Mouse (Mus musculus) cortical plate, adult 2 months (tissue): ENCODE measurements around the gene Hoxc5. TPM values are rescaled to one million over a fixed set of nuclear protein-coding genes. Genes with fewer than 3 reads are reported as not detected.

ENCODE experiments used
- H3K27ac ChIP-seq: fragments of 200-500 bp; 2 replicates; pipeline ENCODE4 v1.5.1; 2012; ENCODE audit warnings: low read length, control low read depth, inconsistent platforms; ENCODE audit not compliant: insufficient read depth
- H3K4me1 ChIP-seq: fragments of 200-500 bp; 2 replicates; pipeline ENCODE4 v1.6.1; 2011; ENCODE audit warnings: low read length; ENCODE audit not compliant: control insufficient read depth, insufficient read depth
- H3K4me3 ChIP-seq: fragments of 200-500 bp; 2 replicates; pipeline ENCODE4 v1.5.1; 2011; ENCODE audit warnings: mild to moderate bottlenecking, low read length, control low read depth; ENCODE audit not compliant: insufficient read depth
- CTCF ChIP-seq: fragments of 200-500 bp; IDR thresholded peaks from 2 replicates; pipeline ENCODE4 v1.5.1; 2011; ENCODE audit warnings: mild to moderate bottlenecking, control low read depth, low read length; ENCODE audit not compliant: insufficient read depth; ENCODE audit errors: extremely low read depth
- POLR2A ChIP-seq: fragments of 200-500 bp; IDR thresholded peaks from 2 replicates; pipeline ENCODE4 v1.6.1; 2011; ENCODE audit warnings: mild to moderate bottlenecking, low read length, control low read depth; ENCODE audit not compliant: insufficient read depth; ENCODE audit errors: extremely low read depth
- polyA plus RNA-seq: library from polyadenylated mRNA; depleted of rRNA; stranded (reverse); fragments of >200 nt; gene quantifications from 2 replicates; pipeline ENCODE4 v1.2.3, GENCODE M21; 2012

Gene Hoxc5
- polyA plus RNA-seq, 1 experiment: not detected

DNA sequence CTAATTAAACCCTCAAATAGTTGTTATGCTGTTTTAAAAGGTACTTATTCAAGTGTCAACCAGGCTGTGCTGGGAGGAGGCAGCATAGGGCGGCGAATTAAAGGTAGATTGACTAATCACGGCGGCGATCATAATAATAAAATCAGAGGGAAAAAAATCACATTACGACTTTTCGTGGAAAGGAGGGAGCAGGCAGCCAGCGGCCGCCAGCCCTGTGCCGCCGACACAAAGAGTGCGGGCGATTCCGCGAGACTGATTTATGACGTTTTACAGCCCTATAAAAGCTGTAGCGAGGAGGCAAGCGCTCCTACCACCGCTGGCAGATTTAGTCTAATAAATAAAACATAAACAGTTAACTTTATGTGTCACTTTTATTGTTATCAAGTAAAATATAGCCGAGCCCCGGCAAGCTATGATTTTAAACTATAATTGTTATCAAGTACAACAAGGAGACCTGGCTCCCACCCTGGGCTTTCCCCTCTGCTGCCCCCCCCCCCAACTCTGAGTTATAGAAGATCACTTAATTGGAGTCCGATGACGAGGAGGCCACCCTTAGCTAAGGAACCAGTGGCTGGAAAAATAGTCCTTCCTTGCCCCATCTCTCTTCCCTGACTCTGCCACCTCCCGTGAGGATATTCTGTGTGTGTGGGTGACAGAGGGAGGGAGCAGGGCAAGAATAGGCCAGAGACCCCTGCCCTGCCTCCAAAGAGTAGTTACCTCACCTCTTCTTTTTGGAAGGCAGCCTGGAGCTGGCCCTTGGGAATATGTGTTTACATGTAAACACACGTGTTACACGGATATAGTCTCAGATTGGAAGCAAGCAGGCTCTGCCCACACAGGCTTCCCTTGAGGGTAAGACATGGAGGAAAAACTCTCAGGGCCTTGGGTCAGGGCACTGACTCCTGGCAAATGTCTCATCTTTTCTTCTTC lies 65.7 kb downstream of the Hoxc5 start:
- no peak overlapping the region for H3K27ac ChIP-seq
- no peak overlapping the region for H3K4me3 ChIP-seq
- no peaks in the 10 kb centered on the region for H3K4me1 ChIP-seq
- TF ChIP-seq CTCF (no peak), POLR2A (no peak)

DNA sequence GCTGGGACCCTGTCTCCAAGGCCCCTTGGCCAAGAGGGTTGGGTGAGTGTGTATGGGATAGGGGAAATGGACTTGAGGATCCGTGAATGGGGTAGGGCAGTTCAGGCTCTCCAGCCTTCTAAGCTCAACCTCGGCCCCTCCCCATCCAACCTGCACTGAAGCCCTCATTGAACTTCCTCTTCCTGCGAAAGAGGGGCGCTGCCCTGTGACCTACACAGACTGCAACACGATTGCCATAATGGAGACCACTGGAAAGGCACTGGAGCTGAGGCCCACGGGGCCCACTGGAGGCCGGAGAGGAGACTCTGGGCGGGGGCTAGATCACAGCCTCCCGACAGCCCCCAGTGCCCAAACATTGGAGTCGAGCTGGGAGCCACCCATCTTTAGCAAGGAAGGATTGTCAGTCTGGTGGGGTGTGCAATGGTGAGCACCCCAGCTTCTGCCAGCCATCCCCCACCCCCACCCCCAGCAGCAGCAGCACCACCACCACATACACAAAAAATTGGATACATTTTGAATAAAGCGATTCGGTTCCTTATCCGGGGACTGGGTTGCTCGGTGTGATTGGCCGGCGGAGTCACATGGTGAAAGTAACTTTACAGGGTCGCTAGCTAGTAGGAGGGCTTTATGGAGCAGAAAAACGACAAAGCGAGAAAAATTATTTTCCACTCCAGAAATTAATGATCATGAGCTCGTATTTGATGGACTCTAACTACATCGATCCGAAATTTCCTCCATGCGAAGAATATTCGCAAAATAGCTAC lies 67.0 kb downstream of the Hoxc5 start:
- TF ChIP-seq CTCF (no peak), POLR2A (no peak)
- Histone ChIP-seq H3K27ac (no peak overlapping the region), H3K4me1 (no peaks in the 10 kb centered on the region), H3K4me3 (no peak overlapping the region)

DNA sequence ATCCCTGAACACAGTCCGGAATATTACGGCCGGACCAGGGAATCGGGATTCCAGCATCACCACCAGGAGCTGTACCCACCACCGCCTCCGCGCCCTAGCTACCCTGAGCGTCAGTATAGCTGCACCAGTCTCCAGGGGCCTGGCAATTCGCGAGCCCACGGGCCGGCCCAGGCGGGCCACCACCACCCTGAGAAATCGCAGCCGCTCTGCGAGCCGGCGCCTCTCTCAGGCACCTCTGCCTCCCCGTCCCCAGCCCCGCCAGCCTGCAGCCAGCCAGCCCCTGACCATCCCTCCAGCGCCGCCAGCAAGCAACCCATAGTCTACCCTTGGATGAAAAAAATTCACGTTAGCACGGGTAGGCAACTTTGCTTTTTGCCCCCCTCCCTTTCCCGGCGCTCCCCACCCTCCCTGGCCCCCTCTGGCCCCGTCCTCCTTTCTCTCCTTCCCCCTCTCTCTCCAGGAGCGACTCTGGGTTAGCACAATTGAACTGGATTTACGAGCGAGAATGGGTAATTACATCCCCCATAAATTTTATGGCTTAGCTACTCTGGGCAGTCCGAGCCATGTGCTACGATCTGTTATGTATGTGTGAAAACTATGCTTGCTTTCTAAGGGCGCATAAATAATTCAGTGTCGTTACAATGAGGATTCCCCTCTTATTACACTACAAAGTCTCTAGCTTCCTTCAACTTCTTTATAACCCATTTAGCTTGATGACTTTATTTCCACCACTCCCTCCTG lies 67.7 kb downstream of the Hoxc5 start:
- H3K4me3 ChIP-seq: no peak overlapping the region
- no peak overlapping the region for H3K27ac ChIP-seq
- TF ChIP-seq CTCF: no peak
- no peak for TF ChIP-seq POLR2A
- no peaks in the 10 kb centered on the region for H3K4me1 ChIP-seq

DNA sequence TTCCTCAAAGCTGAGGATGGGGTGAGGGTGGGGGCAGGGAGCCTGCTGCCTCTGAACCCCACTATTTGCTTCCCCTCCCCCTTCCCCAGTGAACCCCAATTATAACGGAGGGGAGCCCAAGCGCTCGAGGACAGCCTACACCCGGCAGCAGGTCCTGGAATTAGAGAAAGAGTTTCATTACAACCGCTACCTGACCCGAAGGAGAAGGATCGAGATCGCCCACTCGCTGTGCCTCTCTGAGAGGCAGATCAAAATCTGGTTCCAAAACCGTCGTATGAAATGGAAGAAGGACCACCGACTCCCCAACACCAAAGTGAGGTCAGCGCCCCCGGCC lies 68.3 kb downstream of the Hoxc5 start:
- Histone ChIP-seq H3K4me3 (no peak overlapping the region), H3K27ac (no peak overlapping the region), H3K4me1 (no peaks in the 10 kb centered on the region)
- TF ChIP-seq POLR2A (no peak), CTCF (no peak)

DNA sequence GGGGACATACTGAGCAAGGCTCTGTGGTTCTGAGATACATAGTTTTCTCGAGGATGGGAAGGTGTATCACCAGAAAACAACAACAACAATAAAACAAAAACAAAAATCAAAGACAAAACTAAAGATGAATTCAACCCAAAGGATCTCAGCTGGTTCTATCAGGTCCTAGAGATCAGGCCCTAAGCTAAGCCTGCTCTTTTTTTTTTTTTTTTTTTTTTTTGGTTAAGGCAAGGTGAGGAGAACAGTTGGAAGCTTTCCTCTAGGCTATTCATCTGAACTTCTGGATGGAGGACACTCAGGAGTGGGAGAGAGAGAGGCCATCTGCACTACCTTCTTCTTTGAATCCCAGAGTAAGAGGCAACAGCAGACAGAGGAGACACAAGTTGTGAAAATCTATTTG lies 70.3 kb downstream of the Hoxc5 start:
- Histone ChIP-seq H3K4me1 (no peaks in the 10 kb centered on the region), H3K4me3 (no peak overlapping the region), H3K27ac (no peak overlapping the region)
- TF ChIP-seq POLR2A (no peak), CTCF (no peak)

DNA sequence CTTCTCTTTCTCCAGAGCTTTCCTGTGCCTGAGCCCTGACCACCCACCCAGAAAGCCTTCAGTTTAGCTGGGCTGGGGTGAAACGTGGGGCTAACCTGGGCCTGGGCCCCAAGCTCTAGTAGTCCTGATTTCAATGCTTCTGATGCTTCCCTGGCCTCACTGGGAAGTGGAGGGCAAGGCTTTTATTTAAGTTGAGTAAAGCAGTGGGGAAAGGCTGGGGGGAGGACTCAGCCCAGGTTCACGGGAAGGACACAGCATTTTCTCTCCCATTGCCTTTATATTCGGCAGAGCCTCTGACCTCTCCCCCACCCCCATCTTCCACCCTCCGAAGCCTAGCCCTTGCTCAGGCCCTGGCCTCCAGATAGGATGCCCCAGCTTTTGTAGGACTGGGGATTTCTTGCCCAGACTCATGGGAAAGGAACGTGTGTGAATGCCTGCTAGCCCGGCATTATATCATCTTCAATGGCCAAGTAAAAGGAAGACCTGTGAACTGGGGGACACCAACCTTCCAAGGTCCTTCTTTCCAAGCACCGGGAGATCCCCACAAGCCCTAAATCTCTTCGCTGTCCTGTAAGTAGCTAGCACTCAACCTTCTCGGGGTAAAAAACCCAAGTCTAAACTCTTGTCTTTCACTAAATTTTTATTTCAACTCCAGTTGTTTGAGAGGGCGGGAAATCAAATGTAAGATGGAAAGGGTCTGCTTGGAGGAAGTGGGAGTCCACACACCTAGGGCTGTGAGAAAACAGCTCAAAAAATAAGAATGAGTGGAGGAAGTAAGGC lies 71.6 kb downstream of the Hoxc5 start:
- no peak overlapping the region for H3K4me3 ChIP-seq
- no peak overlapping the region for H3K27ac ChIP-seq
- H3K4me1 ChIP-seq: no peaks in the 10 kb centered on the region
- TF ChIP-seq POLR2A (no peak), CTCF (no peak)

DNA sequence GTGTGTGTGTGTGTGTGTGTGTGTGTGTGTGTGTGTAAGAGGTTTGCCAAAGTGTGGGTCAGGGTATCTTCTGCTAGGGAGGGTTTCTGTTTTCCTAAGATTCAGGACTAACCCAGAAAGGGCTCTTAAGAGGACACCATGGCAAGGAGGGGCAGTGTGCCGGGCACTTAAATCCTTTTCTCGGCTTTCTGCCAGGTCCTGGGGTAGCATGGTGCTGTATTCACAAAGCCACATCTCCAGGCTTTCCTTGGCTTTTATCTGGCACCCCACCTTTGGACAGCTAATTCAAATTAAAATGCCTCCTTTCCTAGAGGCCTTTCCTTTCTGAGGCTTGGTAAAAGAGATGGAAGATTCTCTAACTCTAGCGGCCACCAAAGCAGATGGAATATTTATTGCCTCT lies 72.4 kb downstream of the Hoxc5 start:
- Histone ChIP-seq H3K4me1 (no peaks in the 10 kb centered on the region), H3K27ac (no peak overlapping the region), H3K4me3 (no peak overlapping the region)
- TF ChIP-seq POLR2A (no peak), CTCF (no peak)

DNA sequence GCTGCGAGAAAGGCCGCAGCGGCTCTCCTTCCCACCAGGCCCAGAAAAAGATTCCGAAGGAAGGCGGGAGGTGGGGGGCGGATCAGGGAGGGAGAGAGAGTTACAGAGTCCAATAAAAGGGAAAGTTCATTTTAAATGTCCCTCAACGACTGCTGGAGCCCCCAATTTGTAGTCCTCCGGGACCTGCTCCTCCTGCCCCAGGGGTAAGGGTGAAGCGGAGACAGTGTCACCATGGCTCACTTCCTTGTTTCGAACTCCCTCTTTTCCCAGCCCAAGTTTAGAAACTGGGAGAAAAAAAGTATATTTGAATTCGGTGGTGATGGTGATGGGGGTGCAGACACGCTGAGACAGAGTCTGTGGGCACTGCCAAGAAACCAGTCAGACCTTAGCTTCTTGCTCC lies 73.4 kb downstream of the Hoxc5 start:
- Histone ChIP-seq H3K4me1 (no peaks in the 10 kb centered on the region), H3K4me3 (no peak overlapping the region), H3K27ac (no peak overlapping the region)
- TF ChIP-seq POLR2A (no peak), CTCF (no peak)

DNA sequence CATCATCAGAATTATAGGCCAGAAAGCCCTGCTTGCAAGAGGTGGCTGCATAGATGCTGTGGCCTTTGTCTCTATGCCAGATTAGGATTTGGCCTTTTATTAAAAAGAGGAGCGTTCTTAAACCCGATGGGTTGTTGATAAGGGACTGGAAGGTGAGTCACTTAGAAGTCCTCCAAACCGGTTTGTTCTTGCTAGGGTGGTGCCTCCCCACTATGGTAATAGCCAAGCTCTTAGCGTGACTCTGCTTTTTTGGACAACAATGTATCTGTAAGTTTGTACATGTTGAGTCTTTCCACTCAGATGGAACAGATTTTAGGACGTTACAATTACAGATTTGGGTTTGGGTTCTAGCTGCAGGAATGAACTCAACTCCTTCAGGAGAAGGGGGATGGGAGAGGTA lies 74.4 kb downstream of the Hoxc5 start:
- no peaks in the 10 kb centered on the region for H3K4me1 ChIP-seq
- TF ChIP-seq CTCF (no peak), POLR2A (no peak)
- no peak overlapping the region for H3K27ac ChIP-seq
- no peak overlapping the region for H3K4me3 ChIP-seq

DNA sequence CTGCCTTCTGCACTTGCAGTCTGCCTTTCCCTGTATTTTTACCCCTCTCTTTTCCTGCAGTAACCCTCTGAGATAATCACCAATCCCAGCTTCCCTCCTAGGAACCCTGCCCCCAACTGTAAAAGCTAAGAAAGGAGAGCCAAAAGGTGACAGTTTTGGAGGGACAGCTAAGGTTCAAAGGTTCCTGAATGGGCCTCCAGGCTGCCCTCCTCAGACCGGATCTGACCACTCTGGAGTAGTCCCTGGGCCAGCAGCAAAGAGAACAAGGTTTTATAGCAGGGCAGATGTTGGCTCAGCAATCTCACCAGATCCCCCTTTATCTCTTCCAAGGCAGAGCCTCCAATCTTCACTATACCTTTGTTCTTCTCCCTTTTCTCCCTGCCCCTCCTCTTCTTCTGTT lies 75.0 kb downstream of the Hoxc5 start:
- Histone ChIP-seq H3K4me3 (no peak overlapping the region), H3K4me1 (no peaks in the 10 kb centered on the region), H3K27ac (no peak overlapping the region)
- TF ChIP-seq CTCF (no peak), POLR2A (no peak)
